Comparison of ENCODE assay signal across 15 mouse cellular contexts in the genomic region with DNA sequence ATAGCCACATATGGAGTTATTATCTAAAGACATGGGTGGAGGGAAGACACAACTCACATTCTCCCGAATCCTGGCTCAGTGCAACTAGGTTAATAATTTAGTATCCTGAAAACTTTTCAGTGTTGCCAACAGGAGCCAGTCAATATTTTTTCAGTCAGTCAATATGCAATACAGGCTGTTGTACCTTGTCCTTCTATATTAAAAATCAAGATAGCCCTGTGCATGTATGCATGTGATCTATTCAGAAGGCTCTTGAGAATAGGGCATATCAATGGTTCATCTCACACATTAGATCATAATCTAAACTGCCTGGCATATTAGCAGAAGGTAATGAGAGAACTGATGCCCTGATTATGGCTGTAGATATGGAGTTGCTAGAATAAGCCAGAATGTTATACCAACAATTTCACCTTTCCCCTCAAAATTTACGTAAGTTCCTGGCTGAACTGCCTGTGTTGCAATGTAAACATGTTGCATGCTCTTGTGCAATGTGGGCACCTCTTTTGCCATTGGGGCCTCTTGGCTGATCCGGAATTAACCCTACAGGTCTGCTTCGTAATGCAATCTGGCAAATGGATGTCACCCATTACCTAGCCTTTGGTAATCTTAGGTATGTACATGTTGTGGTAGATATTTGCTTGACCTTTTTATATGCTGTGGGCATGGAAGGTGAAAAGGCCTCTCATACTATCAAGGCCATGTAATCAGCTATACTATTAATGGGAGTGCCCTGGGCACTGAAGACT. TPM values are rescaled to one million over a fixed set of nuclear protein-coding genes. Genes with fewer than 3 reads are reported as not detected.
"Had no signal": no experiment of that assay in that cellular context is flagged by ENCODE, and none has a peak within 500 bp of the region (broad histone marks: within the 10 kb centered on the region; RNA-seq: fewer than 3 reads in every experiment).

No protein-coding gene starts in this region.

RNA-seq across cellular contexts. Expression of a gene that starts 6.2 kb away (rescaled TPM):
- total RNA-seq: midbrain, postnatal 0 days; monocyte, adult 5-6 weeks had no signal
- polyA plus RNA-seq: liver, embryonic 11.5 days; lung, adult 2 months; lung, embryonic 15.5 days; lung, postnatal 0 days; macrophage; midbrain, embryonic 11.5 days; midbrain, embryonic 13.5 days; midbrain, embryonic 15.5 days; midbrain, postnatal 0 days; neural tube, embryonic 12.5 days; neural tube, embryonic 14.5 days; stomach, embryonic 14.5 days; stomach, embryonic 16.5 days; thymus, postnatal 0 days had no signal
